Mouse (Mus musculus) spleen, postnatal 36 days (tissue): ENCODE results near the gene Olfr53.
"Not testable (repeated sequence)": the region's sequence is repeated elsewhere in the genome, so short reads cannot be mapped to it uniquely, and the experiment has no call there.

Source experiments
- DNase-seq, 2 experiments: peaks; one replicate each; pipeline ENCODE4 v3.0.0; 2022; ENCODE audit warnings: low spot score in 2 of 2, mixed read lengths in 1 of 2

The Olfr53 gene

DNA sequence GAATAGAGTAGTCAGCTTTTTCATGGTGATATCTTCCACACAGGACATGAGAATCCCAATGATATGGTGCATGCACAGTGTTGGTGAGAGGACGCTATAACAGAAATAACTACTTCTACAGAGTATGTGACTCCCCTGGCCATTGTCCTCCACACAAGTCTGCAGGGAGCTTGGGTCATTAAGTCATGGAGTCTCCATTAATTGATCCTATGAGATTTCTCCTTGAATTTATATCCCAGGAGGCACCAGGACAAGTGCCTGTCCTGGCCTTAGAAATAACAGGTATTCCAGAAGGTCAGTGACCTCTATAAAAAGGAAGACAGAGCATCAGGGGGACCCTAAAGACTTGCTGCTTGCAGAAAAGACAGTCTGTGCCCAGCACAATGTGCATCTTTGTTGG is at the start of gene Olfr53:
TSS of gene Olfr53 (plus strand) at position 301 of the 400 bp plus-strand sequence.
- DNase-seq, result no peak

DNA sequence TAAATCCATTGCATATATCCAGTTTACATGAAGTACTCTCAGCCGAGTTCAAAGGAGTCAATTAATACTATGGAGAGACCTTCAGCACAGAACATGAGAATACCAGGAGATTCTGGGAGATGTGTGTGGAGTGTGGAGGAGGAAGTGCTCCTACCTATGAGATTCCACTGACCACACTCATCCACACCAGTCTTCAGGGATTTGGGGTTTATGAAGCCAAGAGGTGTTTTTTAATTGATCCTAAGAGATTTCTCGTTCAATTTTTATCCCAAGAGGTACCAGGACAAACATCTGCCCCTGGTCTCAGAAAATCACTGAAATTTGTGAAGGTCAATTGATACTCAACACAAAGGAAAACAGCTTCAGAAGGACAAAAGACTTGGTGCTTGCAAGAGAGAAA is 45.3 kb upstream of the Olfr53 start, which contains the start of gene Olfr46:
TSS of gene Olfr46 (plus strand) at position 301 of the 400 bp plus-strand sequence.
- not testable (repeated sequence) for DNase-seq

GRCm38 (mm10) chr7:140628670-140629069 is 17.6 kb upstream of the Olfr53 start, which contains the start of gene Olfr61:
TSS of gene Olfr61 (plus strand) at chr7:140628970.
- DNase-seq, result not testable (repeated sequence)

DNA sequence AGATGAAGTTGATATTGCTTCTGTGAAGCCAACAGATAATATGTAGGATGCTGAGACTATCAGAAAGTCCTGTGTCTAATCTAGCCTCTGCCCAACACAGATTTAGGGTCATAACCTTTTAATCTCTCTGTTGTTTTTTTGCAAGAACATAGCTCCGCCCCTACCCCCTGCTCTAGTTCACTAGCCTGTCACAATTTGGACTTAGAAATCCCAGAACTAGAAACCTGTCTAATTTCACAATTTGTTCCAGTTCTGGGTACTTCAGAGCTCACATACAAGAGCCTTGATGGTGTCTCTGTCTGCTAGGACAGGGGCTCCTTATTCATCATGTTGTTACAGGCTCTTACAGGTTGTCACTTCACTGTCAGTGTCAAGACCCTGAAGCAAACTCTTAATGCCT is 15.7 kb upstream of the Olfr53 start:
- DNase-seq, result no peak

GRCm38 (mm10) chr7:140659630-140660029 is 13.4 kb downstream of the Olfr53 start, which contains the start of gene Olfr539:
TSS of gene Olfr539 (plus strand) at chr7:140659930.
- no peak for DNase-seq

- not testable (repeated sequence) for DNase-seq
These were observed 24.4 kb downstream of the Olfr53 start for GRCm38 (mm10) chr7:140670693-140671092.

- no peak for DNase-seq
These were observed 29.6 kb downstream of the Olfr53 start for GRCm38 (mm10) chr7:140675863-140676262.

DNA sequence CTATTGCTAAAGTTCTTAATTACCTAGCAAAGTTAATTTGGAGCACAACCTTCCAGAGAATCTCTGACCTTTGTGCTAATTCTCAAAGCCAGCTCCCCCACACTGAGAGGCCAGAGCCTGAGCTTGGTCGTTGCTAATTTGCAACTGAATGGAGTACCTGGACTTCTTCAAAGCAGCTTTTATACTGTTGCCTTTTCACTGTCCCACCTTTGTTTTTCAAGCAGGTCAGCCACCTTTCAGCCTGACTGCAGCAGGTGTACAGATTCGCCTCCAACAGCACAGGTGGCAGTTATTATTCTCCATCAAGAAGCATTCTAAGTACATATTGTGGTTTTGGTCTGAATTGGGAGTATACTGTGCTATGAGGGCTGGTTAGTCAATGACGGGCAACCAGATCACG is 33.3 kb downstream of the Olfr53 start:
- DNase-seq, result not testable (repeated sequence)

GRCm38 (mm10) chr7:140681651-140682050 is 35.4 kb downstream of the Olfr53 start, which contains the start of gene Olfr45:
TSS of gene Olfr45 (plus strand) at chr7:140681951.
- no peak for DNase-seq

DNA sequence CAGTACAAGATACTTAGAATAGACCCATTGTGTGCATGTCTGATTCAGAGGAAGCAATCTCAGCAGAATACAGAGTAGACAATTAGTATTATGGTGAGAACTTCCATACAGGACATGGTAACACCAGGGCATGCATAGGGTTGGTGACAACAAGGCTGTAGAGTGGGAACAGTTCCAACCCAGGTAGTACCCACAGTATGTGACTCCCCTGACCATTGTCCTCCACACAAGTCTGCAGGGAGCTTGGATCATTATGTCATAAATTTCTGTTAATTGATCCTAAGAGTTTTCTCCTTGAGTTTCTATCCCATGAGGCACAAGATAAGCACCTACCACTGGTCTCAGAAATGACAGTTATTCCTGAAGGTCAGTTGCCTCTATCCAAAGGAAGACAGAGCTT is 50.7 kb downstream of the Olfr53 start, which contains the start of gene Olfr541:
TSS of gene Olfr541 (plus strand) at position 301 of the 400 bp plus-strand sequence.
- DNase-seq, result no peak
